Mouse (Mus musculus) lung, adult 2 months (tissue): ENCODE results near the gene Yars. TPM values are rescaled to one million over a fixed set of nuclear protein-coding genes. Genes with fewer than 3 reads are reported as not detected.

Source experiments
- DNase-seq: peaks from one replicate; pipeline ENCODE4 v3.0.0; 2022
- H3K4me1 ChIP-seq: fragments of 200-500 bp; 2 replicates; pipeline ENCODE4 v1.6.1; 2011; ENCODE audit warnings: low read length; ENCODE audit not compliant: control insufficient read depth, insufficient read depth
- H3K4me3 ChIP-seq: fragments of 200-500 bp; replicated peaks from 2 replicates; pipeline ENCODE3; 2011; ENCODE audit warnings: low read depth, mild to moderate bottlenecking, control low read depth, low read length; ENCODE audit errors: extremely low read depth
- CTCF ChIP-seq: fragments of 200-500 bp; IDR thresholded peaks from 2 replicates; pipeline ENCODE4 v1.5.1; 2011; ENCODE audit warnings: mild to moderate bottlenecking, low read length, control low read depth; ENCODE audit not compliant: insufficient read depth
- POLR2A ChIP-seq: fragments of 200-500 bp; IDR thresholded peaks from 2 replicates; pipeline ENCODE4 v1.6.1; 2011; ENCODE audit warnings: low read depth, mild to moderate bottlenecking, control low read depth, low read length, borderline replicate concordance; ENCODE audit errors: extremely low read depth
- WGBS: fragments of 180-500 bp; shearing (Covaris S2); methylation state at CpG from one replicate; pipeline ENCODE4 v1.1.7; 2018; 5-methylcytosine and 5-hydroxymethylcytosine counted together
- polyA plus RNA-seq: library from polyadenylated mRNA; depleted of rRNA; stranded (reverse); fragments of >200 nt; gene quantifications from 2 replicates; pipeline ENCODE4 v1.2.3, GENCODE M21; 2012

Gene Yars
- polyA plus RNA-seq, 1 experiment: 15.4 TPM

- no peak overlapping the region for H3K4me3 ChIP-seq
- TF ChIP-seq CTCF: no peak
- TF ChIP-seq POLR2A: no peak
- DNase-seq: no peak
- WGBS: 38% methylated on average over 22 of the region's 22 CpGs
- H3K4me1 ChIP-seq: no peaks in the 10 kb centered on the region; the same call in 1 of the 2 replicates
Measured at GRCm38 (mm10) chr4:129227170-129227984, 37.8 kb downstream of the Yars start.

GRCm38 (mm10) chr4:129227985-129228381 is 38.4 kb downstream of the Yars start:
- DNase-seq: no peak
- TF ChIP-seq CTCF (no peak), POLR2A (no peak)
- 32% methylated on average over 8 of the region's 8 CpGs for WGBS
- Histone ChIP-seq H3K4me3 (no peak overlapping the region), H3K4me1 (no peaks in the 10 kb centered on the region; the same call in 1 of the 2 replicates)

GRCm38 (mm10) chr4:129230926-129231325 is 41.4 kb downstream of the Yars start:
- no peak overlapping the region for H3K4me3 ChIP-seq
- 70% methylated on average over 8 of the region's 8 CpGs for WGBS

GRCm38 (mm10) chr4:129231594-129232450 is 42.3 kb downstream of the Yars start:
- 69% methylated on average over 12 of the region's 12 CpGs for WGBS
- DNase-seq: peak; percentile 71

More at GRCm38 (mm10) chr4:129230926-129231325, 41.4 kb downstream of the Yars start:
- no peak for DNase-seq
- peaks cover 5% of the 10 kb centered on the region for H3K4me1 ChIP-seq
- TF ChIP-seq POLR2A: no peak

GRCm38 (mm10) chr4:129232561-129233360 is 43.2 kb downstream of the Yars start:
- 77% methylated on average over 9 of the region's 9 CpGs for WGBS
- TF ChIP-seq CTCF: no peak
- TF ChIP-seq POLR2A: no peak
- peaks cover 5% of the 10 kb centered on the region for H3K4me1 ChIP-seq
- DNase-seq: no peak
- no peak overlapping the region for H3K4me3 ChIP-seq

More at GRCm38 (mm10) chr4:129231594-129232450, 42.3 kb downstream of the Yars start:
- Histone ChIP-seq H3K4me3 (no peak overlapping the region), H3K4me1 (peaks cover 5% of the 10 kb centered on the region)
- TF ChIP-seq CTCF: no peak
- 0 out of 2 replicates have a peak, but pooled peaks have one; percentile 16 for TF ChIP-seq POLR2A

- DNase-seq: no peak
- 30% methylated on average over 7 of the region's 7 CpGs for WGBS
- no peak for TF ChIP-seq CTCF
- TF ChIP-seq POLR2A: no peak
- no peak overlapping the region for H3K4me3 ChIP-seq
- H3K4me1 ChIP-seq: peaks cover 10% of the 10 kb centered on the region
Measured at GRCm38 (mm10) chr4:129234488-129234887, 44.9 kb downstream of the Yars start.

GRCm38 (mm10) chr4:129235147-129235546 is 45.6 kb downstream of the Yars start:
- 74% methylated on average over 3 of the region's 3 CpGs for WGBS
- H3K4me3 ChIP-seq: no peak overlapping the region
- DNase-seq: no peak
- peaks cover 12% of the 10 kb centered on the region for H3K4me1 ChIP-seq
- TF ChIP-seq CTCF: no peak
- TF ChIP-seq POLR2A: no peak

GRCm38 (mm10) chr4:129236236-129236813 is 46.8 kb downstream of the Yars start:
- peaks cover 12% of the 10 kb centered on the region for H3K4me1 ChIP-seq
- H3K4me3 ChIP-seq: no peak overlapping the region
- TF ChIP-seq POLR2A (no peak), CTCF (no peak)
- DNase-seq: no peak
- WGBS: 71% methylated on average over 8 of the region's 8 CpGs

GRCm38 (mm10) chr4:129237843-129238441 is 48.4 kb downstream of the Yars start:
- DNase-seq: no peak
- Histone ChIP-seq H3K4me3 (no peak overlapping the region), H3K4me1 (peaks cover 14% of the 10 kb centered on the region)
- WGBS: 30% methylated on average over 21 of the region's 21 CpGs
- TF ChIP-seq CTCF (no peak), POLR2A (no peak)
